Mouse (Mus musculus): ENCODE measurements around the gene Rflna. TPM values are rescaled to one million over a fixed set of nuclear protein-coding genes. Genes with fewer than 3 reads are reported as not detected.

Gene Rflna
- total RNA-seq (2014; rRNA removed) (6.1 and 10.6 TPM in 2 replicates), polyA plus RNA-seq (2015; fragmentation: Nextera tagmentation; extraction: Ambion mirVana) (7.2 and 8.6 TPM in 2 replicates)

GRCm38 (mm10) chr5:125002969-125003872 lies at the start of gene Rflna:
Gene Rflna, plus strand, starts transcription at chr5:125003221.
- peak within 1 kb of the TSS; percentile 33 for H3K9ac ChIP-seq (replicated peaks; ENCODE audit: low read length, poor library complexity, severe bottlenecking)
- peak; percentile 47 for DNase-seq (ENCODE audit: low spot score)
- peak; percentile 55 for ATAC-seq (ENCODE audit: low FRiP score)
- WGBS: 3% methylated on average over 23 of the region's 41 CpGs
- peak within 1 kb of the TSS; percentile 49 for H3K4me2 ChIP-seq (ENCODE audit: low read depth, low read length, poor library complexity, severe bottlenecking)
- no peak within 1 kb of the TSS for H3K27ac ChIP-seq (ENCODE audit: low read depth, low read length)
- peaks cover 6% of the 10 kb centered on the region; the same call in 1 of the 2 replicates for H3K4me1 ChIP-seq (ENCODE audit: insufficient read depth, low read length)
- H3K36me3 ChIP-seq (ENCODE audit: insufficient read depth, low read length): no peaks in the 10 kb centered on the region
- H3K27me3 ChIP-seq (ENCODE audit: insufficient read depth, low read length): no peaks in the 10 kb centered on the region
- no peaks in the 10 kb centered on the region for H3K9me3 ChIP-seq (ENCODE audit: low read length)
- H3K4me3 ChIP-seq (ENCODE audit: low read depth, low read length): peak within 1 kb of the TSS; percentile 30
- TF ChIP-seq CTCF (IDR thresholded peaks at IDR 0.05): no peak

- DNase-seq (ENCODE audit: low spot score) (peak; percentile 25), ATAC-seq (ENCODE audit: low FRiP score) (no peak)
- Histone ChIP-seq H3K36me3 (ENCODE audit: insufficient read depth, low read length) (no peaks in the 10 kb centered on the region), H3K9me3 (ENCODE audit: low read length) (no peaks in the 10 kb centered on the region), H3K27ac (ENCODE audit: low read depth, low read length) (no peak overlapping the region), H3K4me2 (ENCODE audit: low read depth, low read length, poor library complexity, severe bottlenecking) (no peak overlapping the region), H3K4me3 (ENCODE audit: low read depth, low read length) (no peak overlapping the region), H3K9ac (replicated peaks; ENCODE audit: low read length, poor library complexity, severe bottlenecking) (no peak overlapping the region), H3K27me3 (ENCODE audit: insufficient read depth, low read length) (no peaks in the 10 kb centered on the region), H3K4me1 (ENCODE audit: insufficient read depth, low read length) (no peaks in the 10 kb centered on the region)
- WGBS: 78% methylated on average over 8 of the region's 8 CpGs
- no peak for TF ChIP-seq CTCF (IDR thresholded peaks at IDR 0.05)
Measured at GRCm38 (mm10) chr5:124954404-124955305, 48.4 kb upstream of the Rflna start.

GRCm38 (mm10) chr5:124957491-124957890 lies 45.5 kb upstream of the Rflna start:
- no peak for DNase-seq (ENCODE audit: low spot score)
- WGBS: 61% methylated on average over 5 of the region's 5 CpGs
- Histone ChIP-seq H3K4me3 (ENCODE audit: low read depth, low read length) (no peak overlapping the region), H3K36me3 (ENCODE audit: insufficient read depth, low read length) (no peaks in the 10 kb centered on the region), H3K27me3 (ENCODE audit: insufficient read depth, low read length) (no peaks in the 10 kb centered on the region), H3K4me2 (ENCODE audit: low read depth, low read length, poor library complexity, severe bottlenecking) (no peak overlapping the region), H3K27ac (ENCODE audit: low read depth, low read length) (no peak overlapping the region), H3K9me3 (ENCODE audit: low read length) (no peaks in the 10 kb centered on the region), H3K9ac (replicated peaks; ENCODE audit: low read length, poor library complexity, severe bottlenecking) (no peak overlapping the region), H3K4me1 (ENCODE audit: insufficient read depth, low read length) (peaks cover 5% of the 10 kb centered on the region)
- TF ChIP-seq CTCF (IDR thresholded peaks at IDR 0.05): no peak
- ATAC-seq (ENCODE audit: low FRiP score): no peak

- Histone ChIP-seq H3K27ac (ENCODE audit: low read depth, low read length) (no peak overlapping the region), H3K4me3 (ENCODE audit: low read depth, low read length) (no peak overlapping the region), H3K27me3 (ENCODE audit: insufficient read depth, low read length) (no peaks in the 10 kb centered on the region), H3K9ac (replicated peaks; ENCODE audit: low read length, poor library complexity, severe bottlenecking) (no peak overlapping the region), H3K4me1 (ENCODE audit: insufficient read depth, low read length) (peaks cover 8% of the 10 kb centered on the region), H3K36me3 (ENCODE audit: insufficient read depth, low read length) (no peaks in the 10 kb centered on the region), H3K4me2 (ENCODE audit: low read depth, low read length, poor library complexity, severe bottlenecking) (no peak overlapping the region), H3K9me3 (ENCODE audit: low read length) (no peaks in the 10 kb centered on the region)
- no peak for DNase-seq (ENCODE audit: low spot score)
- 95% methylated on average over 4 of the region's 4 CpGs for WGBS
- no peak for ATAC-seq (ENCODE audit: low FRiP score)
- TF ChIP-seq CTCF (IDR thresholded peaks at IDR 0.05): peak; percentile 42
Measured at GRCm38 (mm10) chr5:124959099-124959498, 43.9 kb upstream of the Rflna start.

- no peak for TF ChIP-seq CTCF (IDR thresholded peaks at IDR 0.05)
- WGBS: 41% methylated on average over 18 of the region's 18 CpGs
- H3K9me3 ChIP-seq (ENCODE audit: low read length): no peaks in the 10 kb centered on the region
- 0 out of 2 replicates have a peak overlapping the region, but pooled peaks have one; percentile 24 for H3K9ac ChIP-seq (replicated peaks; ENCODE audit: low read length, poor library complexity, severe bottlenecking)
- no peaks in the 10 kb centered on the region for H3K27me3 ChIP-seq (ENCODE audit: insufficient read depth, low read length)
- no peak overlapping the region for H3K4me3 ChIP-seq (ENCODE audit: low read depth, low read length)
- no peaks in the 10 kb centered on the region for H3K36me3 ChIP-seq (ENCODE audit: insufficient read depth, low read length)
- DNase-seq (ENCODE audit: low spot score): peak; percentile 76
- ATAC-seq (ENCODE audit: low FRiP score): no peak
- peaks cover 8% of the 10 kb centered on the region for H3K4me1 ChIP-seq (ENCODE audit: insufficient read depth, low read length)
- H3K4me2 ChIP-seq (ENCODE audit: low read depth, low read length, poor library complexity, severe bottlenecking): no peak overlapping the region
- peak overlapping the region; percentile 18; the same call in 1 of the 2 replicates for H3K27ac ChIP-seq (ENCODE audit: low read depth, low read length)
Measured at GRCm38 (mm10) chr5:124960131-124960901, 42.7 kb upstream of the Rflna start.

Data from midbrain, postnatal 0 days (tissue).